Mouse (Mus musculus) midbrain, embryonic 11.5 days (tissue): ENCODE data around the gene Mapkapk2. TPM values are rescaled to one million over a fixed set of nuclear protein-coding genes. Genes with fewer than 3 reads are reported as not detected.
A peak's percentile ranks its signal among the peaks of the same experiment; 100 is the strongest.

Experiments used
- ATAC-seq: fragments of 200-750 bp; cut with Nextera tagmentation; 2 replicates; pipeline ENCODE4 v1.8.0; 2017; ENCODE audit warnings: moderate TSS enrichment, moderate library complexity; ENCODE audit not compliant: low FRiP score
- DNase-seq: peaks from one replicate; pipeline ENCODE4 v3.0.0; 2015; ENCODE audit warnings: low spot score; ENCODE audit errors: missing footprints
- H3K27ac ChIP-seq: fragments of 300-500 bp; sonication (generic); 2 replicates; pipeline ENCODE4 v1.5.1; 2014; ENCODE audit warnings: low read depth, low read length
- H3K27me3 ChIP-seq: fragments of 300-500 bp; sonication (generic); 2 replicates; pipeline ENCODE4 v1.6.1; 2014; ENCODE audit warnings: mild to moderate bottlenecking, low read length, moderate library complexity, mixed read lengths; ENCODE audit not compliant: control insufficient read depth, insufficient read depth
- H3K36me3 ChIP-seq: fragments of 300-500 bp; sonication (generic); 2 replicates; pipeline ENCODE4 v1.6.1; 2014; ENCODE audit warnings: mild to moderate bottlenecking, low read length, moderate library complexity, mixed read lengths; ENCODE audit not compliant: control insufficient read depth, insufficient read depth
- H3K4me1 ChIP-seq: fragments of 300-500 bp; sonication (generic); 2 replicates; pipeline ENCODE4 v1.6.1; 2014; ENCODE audit warnings: low read length; ENCODE audit not compliant: control insufficient read depth, insufficient read depth
- H3K4me2 ChIP-seq: fragments of 300-500 bp; sonication (generic); 2 replicates; pipeline ENCODE4 v1.6.1; 2014; ENCODE audit warnings: mild to moderate bottlenecking, moderate library complexity
- H3K4me3 ChIP-seq: fragments of 300-500 bp; sonication (generic); 2 replicates; pipeline ENCODE4 v1.5.1; 2014; ENCODE audit warnings: low read depth, low read length
- H3K9ac ChIP-seq: fragments of 300-500 bp; sonication (generic); 2 replicates; pipeline ENCODE4 v1.6.1; 2014; ENCODE audit warnings: low read length
- H3K9me3 ChIP-seq: fragments of 300-500 bp; sonication (generic); 2 replicates; pipeline ENCODE4 v1.6.1; 2016; ENCODE audit warnings: low read length; ENCODE audit not compliant: control insufficient read depth
- WGBS: fragments of 180-500 bp; shearing (Covaris S2); extraction: QIAGEN DNeasy Blood & Tissue Kit; methylation state at CpG from one replicate; pipeline ENCODE4 v1.1.7; 2014; 5-methylcytosine and 5-hydroxymethylcytosine counted together
- polyA plus RNA-seq: library from polyadenylated mRNA; unstranded; fragments of >200 nt; fragmentation: Nextera tagmentation; extraction: Ambion mirVana; gene quantifications from 2 replicates; pipeline ENCODE4 v1.2.1, GENCODE M21; 2014

The Mapkapk2 gene
- polyA plus RNA-seq, 1 experiment from 2014 or later: 56.0 TPM

DNA sequence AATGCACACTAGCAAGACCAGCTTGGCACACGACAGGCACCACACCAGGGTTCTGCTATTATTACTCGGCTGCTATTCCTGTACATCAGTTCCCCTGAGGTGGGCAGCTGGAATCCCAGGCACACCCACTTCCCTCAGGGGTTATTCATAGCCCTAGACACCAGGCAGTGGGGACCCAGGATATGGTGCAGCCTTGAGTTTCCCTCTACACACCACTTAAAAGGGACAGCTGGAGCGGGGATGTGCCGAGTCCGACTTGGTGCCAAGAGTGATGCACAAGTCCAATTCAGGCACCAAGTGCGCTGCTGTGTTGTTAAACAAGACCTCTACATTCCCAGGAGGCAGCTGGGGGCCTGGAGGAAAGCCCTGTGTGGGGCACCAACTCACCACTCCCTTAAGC lies 34.8 kb downstream of the Mapkapk2 start:
- no peak overlapping the region for H3K4me3 ChIP-seq
- no peak for DNase-seq
- no peak overlapping the region for H3K27ac ChIP-seq
- H3K9me3 ChIP-seq: no peaks in the 10 kb centered on the region
- no peak overlapping the region for H3K4me2 ChIP-seq
- no peaks in the 10 kb centered on the region for H3K36me3 ChIP-seq
- H3K9ac ChIP-seq: no peak overlapping the region
- no peak for ATAC-seq
- WGBS: 92% methylated on average over 6 of the region's 6 CpGs
- H3K4me1 ChIP-seq: peaks cover 22% of the 10 kb centered on the region
- no peaks in the 10 kb centered on the region for H3K27me3 ChIP-seq

DNA sequence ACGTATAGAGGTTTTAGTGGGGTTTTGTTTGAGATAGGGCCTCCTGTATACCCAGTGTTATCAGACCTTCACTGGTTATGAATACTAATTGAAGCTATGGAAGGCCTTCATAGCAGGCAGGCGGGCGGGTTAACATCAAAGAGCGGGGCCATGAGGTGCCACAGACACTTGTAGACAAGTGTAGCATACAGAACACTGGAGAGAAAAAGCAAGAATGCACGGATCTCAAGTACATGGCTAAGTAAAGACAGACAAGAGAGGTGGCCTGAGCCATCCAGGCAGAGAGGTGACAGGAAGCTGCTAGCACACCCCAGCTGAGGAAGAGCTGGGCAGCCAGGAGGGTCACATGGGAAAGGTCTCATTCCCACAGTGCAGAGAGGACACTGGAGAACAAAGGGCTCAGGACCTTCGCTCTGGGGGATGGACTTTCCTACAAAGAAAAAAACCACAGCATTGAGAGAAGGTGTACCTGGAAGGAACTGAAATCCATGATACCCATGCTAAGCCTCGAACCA lies 35.8 kb downstream of the Mapkapk2 start:
- Histone ChIP-seq H3K4me1 (peaks cover 22% of the 10 kb centered on the region), H3K27ac (no peak overlapping the region)
- WGBS: 78% methylated on average over 7 of the region's 7 CpGs

DNA sequence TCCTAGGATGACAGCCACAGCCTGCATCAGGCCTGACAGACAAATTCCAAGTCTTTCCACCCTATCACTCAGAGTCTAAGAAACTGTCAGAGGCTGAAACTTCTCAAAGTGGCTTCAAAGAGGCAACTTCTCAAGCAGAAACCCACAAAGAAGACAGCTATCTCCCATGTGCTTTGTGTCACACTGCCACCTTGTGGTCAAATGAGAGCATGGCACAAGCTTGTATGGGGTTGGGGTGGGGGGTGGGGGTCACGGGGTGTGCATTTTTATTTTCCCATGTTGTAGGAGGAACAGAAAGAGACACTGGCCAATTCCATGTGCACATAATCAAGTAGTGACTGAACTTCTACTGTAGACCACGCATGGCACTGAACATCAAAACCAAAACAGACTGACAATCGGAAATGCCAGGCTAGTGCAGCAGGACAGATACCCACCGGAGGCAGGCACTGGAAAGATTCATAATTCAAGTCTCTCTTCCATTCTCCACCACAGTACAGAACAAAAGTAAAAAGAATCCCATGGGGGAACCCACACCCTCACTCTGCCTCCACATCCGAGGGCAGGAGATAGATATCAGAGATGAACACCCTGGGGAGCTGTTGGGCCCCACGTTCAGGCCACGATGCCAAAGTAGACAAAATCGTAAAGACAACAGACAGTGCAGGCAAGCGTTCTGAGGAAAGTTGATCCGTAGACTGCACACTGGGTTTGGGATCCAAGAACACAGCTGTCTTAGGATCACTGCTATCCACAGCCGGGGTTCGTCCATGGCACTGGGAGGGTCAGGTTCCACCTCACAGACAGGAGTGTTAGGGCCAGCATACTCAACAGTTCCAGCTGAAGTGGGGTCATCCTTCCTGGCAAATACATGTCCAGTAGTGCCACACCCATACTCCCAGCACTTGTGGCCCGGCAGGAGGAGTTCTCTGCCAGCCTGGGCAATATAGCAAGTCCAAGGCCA lies 37.1 kb downstream of the Mapkapk2 start:
- DNase-seq: peak; percentile 90
- Histone ChIP-seq H3K27me3 (no peaks in the 10 kb centered on the region), H3K36me3 (peaks cover 5% of the 10 kb centered on the region), H3K9ac (no peak overlapping the region), H3K4me2 (no peak overlapping the region), H3K27ac (no peak overlapping the region), H3K4me1 (peaks cover 22% of the 10 kb centered on the region), H3K4me3 (no peak overlapping the region), H3K9me3 (no peaks in the 10 kb centered on the region)
- WGBS: 75% methylated on average over 13 of the region's 13 CpGs
- peak; percentile 43 for ATAC-seq

More for the DNA sequence above, 35.8 kb downstream of the Mapkapk2 start:
- Histone ChIP-seq H3K36me3 (no peaks in the 10 kb centered on the region), H3K9me3 (no peaks in the 10 kb centered on the region), H3K27me3 (no peaks in the 10 kb centered on the region), H3K4me3 (no peak overlapping the region), H3K9ac (no peak overlapping the region), H3K4me2 (no peak overlapping the region)
- no peak for DNase-seq
- ATAC-seq: no peak

DNA sequence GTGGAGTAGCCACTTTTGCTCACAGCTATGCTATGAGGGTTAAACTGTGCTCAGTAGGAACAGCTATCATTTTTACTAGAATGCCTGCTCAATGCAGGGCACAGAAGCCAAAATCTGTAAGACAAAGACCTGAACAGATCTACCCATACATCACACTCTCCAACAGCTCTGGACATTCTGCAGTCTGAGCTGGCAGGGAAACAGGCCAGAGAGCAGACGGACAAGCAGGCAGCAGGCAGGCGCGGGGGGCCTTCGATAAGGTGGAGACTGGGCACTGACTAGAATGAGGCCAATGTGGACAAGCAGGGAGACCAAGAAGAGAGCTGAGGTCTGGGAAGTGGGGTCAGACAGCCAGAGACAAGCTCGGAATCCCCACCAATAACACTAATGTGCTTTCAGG lies 37.8 kb downstream of the Mapkapk2 start:
- Histone ChIP-seq H3K4me2 (no peak overlapping the region), H3K4me1 (peaks cover 22% of the 10 kb centered on the region), H3K27ac (no peak overlapping the region), H3K36me3 (peaks cover 8% of the 10 kb centered on the region), H3K9me3 (no peaks in the 10 kb centered on the region), H3K4me3 (no peak overlapping the region), H3K9ac (no peak overlapping the region), H3K27me3 (no peaks in the 10 kb centered on the region)
- 85% methylated on average over 5 of the region's 5 CpGs for WGBS
- ATAC-seq: peak; percentile 8; the same call in 1 of the 2 replicates
- DNase-seq: no peak

DNA sequence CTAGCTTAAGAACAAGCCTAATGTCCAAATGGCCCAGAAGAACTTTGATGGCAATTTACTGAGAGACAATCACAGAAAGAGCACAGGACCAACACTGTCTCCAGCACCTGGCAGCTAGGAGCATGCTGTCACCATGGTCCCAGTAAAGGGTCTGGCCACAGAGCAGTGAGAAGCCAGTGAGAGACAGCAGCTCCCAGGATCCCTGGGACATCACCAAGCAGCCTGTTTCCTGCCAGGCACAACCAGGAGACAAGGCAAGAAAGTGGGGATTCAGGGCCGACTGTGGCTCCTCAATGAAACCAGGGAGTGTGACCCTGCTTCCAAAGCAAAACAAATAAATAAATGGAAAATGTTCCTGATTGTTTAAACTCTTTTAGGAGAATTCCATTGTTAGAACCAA lies 38.2 kb downstream of the Mapkapk2 start:
- H3K27me3 ChIP-seq: no peaks in the 10 kb centered on the region
- no peak for DNase-seq
- H3K4me3 ChIP-seq: no peak overlapping the region
- peaks cover 20% of the 10 kb centered on the region for H3K4me1 ChIP-seq
- H3K4me2 ChIP-seq: no peak overlapping the region
- no peak for ATAC-seq
- no peak overlapping the region for H3K9ac ChIP-seq
- H3K27ac ChIP-seq: no peak overlapping the region
- WGBS: 68% methylated on average over 1 of the region's 1 CpGs
- no peaks in the 10 kb centered on the region for H3K9me3 ChIP-seq
- H3K36me3 ChIP-seq: peaks cover 8% of the 10 kb centered on the region

DNA sequence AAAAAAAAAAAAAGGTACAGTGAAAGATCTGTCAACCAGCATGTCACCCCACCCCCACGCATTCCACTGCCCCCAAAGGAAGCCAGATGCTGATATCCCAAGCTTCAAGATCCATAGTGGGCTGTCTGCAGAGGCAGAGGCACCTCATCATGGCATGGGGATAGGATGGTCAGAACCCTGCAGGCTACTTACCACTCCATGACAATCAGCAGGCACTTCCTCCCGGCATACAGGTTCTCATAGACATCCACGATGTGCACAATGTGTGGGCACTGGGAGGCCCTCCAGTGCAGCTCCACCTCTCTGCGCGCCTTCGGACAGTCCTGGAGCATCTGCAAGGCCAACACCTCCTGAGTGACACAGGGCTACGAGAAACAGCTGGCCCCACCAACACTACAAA lies 39.2 kb downstream of the Mapkapk2 start:
- H3K27ac ChIP-seq: no peak overlapping the region
- H3K4me3 ChIP-seq: no peak overlapping the region
- H3K27me3 ChIP-seq: no peaks in the 10 kb centered on the region
- no peak overlapping the region for H3K9ac ChIP-seq
- no peak for ATAC-seq
- peaks cover 17% of the 10 kb centered on the region for H3K4me1 ChIP-seq
- 81% methylated on average over 7 of the region's 7 CpGs for WGBS
- H3K9me3 ChIP-seq: no peaks in the 10 kb centered on the region
- H3K36me3 ChIP-seq: peaks cover 11% of the 10 kb centered on the region
- no peak overlapping the region for H3K4me2 ChIP-seq
- DNase-seq: no peak

DNA sequence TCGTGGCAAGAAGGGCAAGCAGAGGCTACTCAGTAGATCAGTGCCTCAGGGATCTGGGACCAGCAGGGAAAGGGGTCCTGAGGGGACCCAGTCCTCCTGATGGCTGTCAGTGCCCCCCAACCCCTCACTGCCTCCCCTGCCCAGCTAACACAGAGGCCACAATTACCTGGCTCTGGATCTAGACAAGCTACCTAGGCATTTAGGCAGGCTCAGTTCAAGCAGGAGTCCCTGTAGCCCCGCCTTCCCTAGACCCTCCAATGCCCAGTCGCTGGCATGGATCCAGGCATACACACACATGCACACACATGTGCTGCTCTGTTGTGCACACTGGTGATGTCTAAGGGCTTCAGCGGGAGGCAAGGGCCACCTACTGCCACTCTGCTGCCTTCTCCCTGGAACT lies 43.4 kb downstream of the Mapkapk2 start:
- Histone ChIP-seq H3K36me3 (peaks cover 12% of the 10 kb centered on the region), H3K27ac (no peak overlapping the region), H3K4me2 (no peak overlapping the region), H3K4me3 (no peak overlapping the region), H3K27me3 (no peaks in the 10 kb centered on the region), H3K4me1 (peaks cover 3% of the 10 kb centered on the region), H3K9me3 (no peaks in the 10 kb centered on the region), H3K9ac (no peak overlapping the region)
- DNase-seq (no peak), ATAC-seq (no peak)
- WGBS: 87% methylated on average over 4 of the region's 4 CpGs

DNA sequence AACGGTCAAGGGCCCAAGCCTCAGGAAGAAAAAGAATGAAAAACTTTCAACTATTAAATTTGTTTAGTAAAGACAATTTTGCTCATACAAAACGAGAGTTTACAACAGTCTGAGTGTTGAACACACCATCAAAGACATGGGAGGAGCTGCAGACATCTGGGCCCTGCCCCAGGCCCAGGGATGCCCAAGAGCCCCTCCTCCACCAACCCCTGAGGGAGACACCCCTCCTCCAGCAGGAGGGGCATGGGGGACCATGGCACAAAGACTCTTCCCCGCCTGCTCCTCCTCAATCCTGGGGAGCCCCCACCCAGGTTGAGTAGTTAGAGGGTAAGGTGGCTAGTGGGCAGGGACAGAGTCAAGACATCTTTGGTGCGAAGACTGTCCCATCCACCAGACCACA lies 44.0 kb downstream of the Mapkapk2 start:
- Histone ChIP-seq H3K4me1 (no peaks in the 10 kb centered on the region), H3K4me3 (no peak overlapping the region), H3K4me2 (no peak overlapping the region), H3K9me3 (no peaks in the 10 kb centered on the region), H3K27me3 (no peaks in the 10 kb centered on the region), H3K27ac (no peak overlapping the region), H3K9ac (no peak overlapping the region), H3K36me3 (peaks cover 12% of the 10 kb centered on the region)
- WGBS: 81% methylated on average over 4 of the region's 4 CpGs
- DNase-seq: no peak
- peak; percentile 43; the same call in 1 of the 2 replicates for ATAC-seq

DNA sequence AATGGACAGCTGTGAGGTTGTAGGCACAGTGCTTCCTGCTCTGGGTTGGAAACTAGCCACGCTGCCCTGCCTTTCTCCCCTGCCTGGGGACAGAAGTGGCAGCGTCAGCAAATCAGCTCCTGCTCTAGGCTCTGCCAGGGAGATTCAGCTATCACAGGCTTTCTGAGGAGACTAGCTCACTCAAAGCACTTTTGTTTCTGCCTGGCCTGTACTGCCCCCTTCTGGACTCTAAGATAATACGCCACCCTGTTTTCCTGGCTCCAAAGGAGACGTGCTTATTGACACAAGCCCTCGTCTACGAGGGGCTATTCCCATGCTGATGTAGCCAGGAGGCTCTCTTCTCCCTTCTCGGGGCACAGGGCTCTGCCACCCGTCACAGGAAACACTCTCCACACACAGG lies 44.4 kb downstream of the Mapkapk2 start:
- H3K27ac ChIP-seq: no peak overlapping the region
- H3K27me3 ChIP-seq: no peaks in the 10 kb centered on the region
- no peaks in the 10 kb centered on the region for H3K4me1 ChIP-seq
- no peak overlapping the region for H3K9ac ChIP-seq
- H3K9me3 ChIP-seq: no peaks in the 10 kb centered on the region
- DNase-seq: peak; percentile 94
- no peak overlapping the region for H3K4me2 ChIP-seq
- 13% methylated on average over 8 of the region's 8 CpGs for whole genome bisulfite sequencing
- H3K36me3 ChIP-seq: peaks cover 12% of the 10 kb centered on the region
- no peak overlapping the region for H3K4me3 ChIP-seq
- peak; percentile 71 for ATAC-seq
